Mouse (Mus musculus): ENCODE measurements around the gene Pop7. TPM values are rescaled to one million over a fixed set of nuclear protein-coding genes. Genes with fewer than 3 reads are reported as not detected.

The Pop7 gene
- polyA plus RNA-seq, 1 experiment from 2014 or later = 48.1 TPM

- no peak overlapping the region for H3K27ac ChIP-seq (ENCODE audit: low read length)
- ATAC-seq (ENCODE audit: insufficient read depth, low FRiP score) = no peak
- WGBS = 75% methylated on average over 9 of the region's 9 CpGs
These were observed 33.0 kb upstream of the Pop7 start for GRCm38 (mm10) chr5:137535318-137535717.

DNA sequence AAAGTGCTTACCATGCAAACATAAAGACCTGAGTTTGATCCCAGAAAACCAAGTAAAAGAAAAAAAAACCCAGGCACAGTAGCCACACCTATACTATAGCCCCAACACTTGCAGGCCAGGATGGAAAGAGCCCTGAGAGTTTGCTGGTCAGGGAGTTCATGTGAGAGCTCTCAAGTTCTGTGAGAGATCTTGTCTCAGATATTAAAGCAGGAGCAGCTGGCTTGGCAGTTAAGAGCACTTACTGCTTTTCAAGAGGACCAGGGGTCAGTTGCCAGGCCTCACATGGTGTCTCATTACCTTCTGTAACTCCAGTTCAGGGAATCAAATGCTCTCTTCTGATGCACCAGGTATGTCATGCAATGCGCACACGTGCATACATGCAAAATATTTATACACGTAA, 32.4 kb upstream of the Pop7 start:
- Histone ChIP-seq H3K27ac (ENCODE audit: low read length) (no peak overlapping the region), H3K36me3 (ENCODE audit: control insufficient read depth, insufficient read depth, low read length) (no peaks in the 10 kb centered on the region), H3K27me3 (ENCODE audit: control insufficient read depth, insufficient read depth, low read length) (no peaks in the 10 kb centered on the region), H3K9ac (ENCODE audit: low read length) (no peak overlapping the region), H3K4me2 (ENCODE audit: low read depth, low read length) (no peak overlapping the region), H3K4me1 (ENCODE audit: control insufficient read depth, insufficient read depth, low read length) (peaks cover 13% of the 10 kb centered on the region), H3K4me3 (replicated peaks; ENCODE audit: low read length) (no peak overlapping the region), H3K9me3 (replicated peaks; ENCODE audit: control insufficient read depth, low read length) (no peaks in the 10 kb centered on the region)
- WGBS = 90% methylated on average over 3 of the region's 3 CpGs
- ATAC-seq (ENCODE audit: insufficient read depth, low FRiP score) = no peak

More at GRCm38 (mm10) chr5:137535318-137535717, 33.0 kb upstream of the Pop7 start:
- H3K27me3 ChIP-seq (ENCODE audit: control insufficient read depth, insufficient read depth, low read length) = no peaks in the 10 kb centered on the region
- H3K4me3 ChIP-seq (replicated peaks; ENCODE audit: low read length) = no peak overlapping the region
- H3K4me1 ChIP-seq (ENCODE audit: control insufficient read depth, insufficient read depth, low read length) = peaks cover 9% of the 10 kb centered on the region
- no peak overlapping the region for H3K4me2 ChIP-seq (ENCODE audit: low read depth, low read length)
- H3K36me3 ChIP-seq (ENCODE audit: control insufficient read depth, insufficient read depth, low read length) = no peaks in the 10 kb centered on the region
- H3K9me3 ChIP-seq (replicated peaks; ENCODE audit: control insufficient read depth, low read length) = no peaks in the 10 kb centered on the region
- no peak overlapping the region for H3K9ac ChIP-seq (ENCODE audit: low read length)

GRCm38 (mm10) chr5:137533117-137533827, 31.0 kb upstream of the Pop7 start, which contains the start of the genes Epo and Gnb2:
Epo (minus strand) TSS chr5:137533242.
Gnb2 (minus strand) TSS chr5:137533510.
- 0% methylated on average over 40 of the region's 40 CpGs for WGBS
- peak; percentile 83 for ATAC-seq (ENCODE audit: insufficient read depth, low FRiP score)
- Histone ChIP-seq H3K27me3 (ENCODE audit: control insufficient read depth, insufficient read depth, low read length) (no peaks in the 10 kb centered on the region), H3K27ac (ENCODE audit: low read length) (peak within 1 kb of the TSS; percentile 83), H3K36me3 (ENCODE audit: control insufficient read depth, insufficient read depth, low read length) (peaks cover 4% of the 10 kb centered on the region; the same call in 1 of the 2 replicates), H3K4me1 (ENCODE audit: control insufficient read depth, insufficient read depth, low read length) (peaks cover 13% of the 10 kb centered on the region), H3K4me2 (ENCODE audit: low read depth, low read length) (peak within 1 kb of the TSS; percentile 93), H3K9me3 (replicated peaks; ENCODE audit: control insufficient read depth, low read length) (no peaks in the 10 kb centered on the region), H3K9ac (ENCODE audit: low read length) (peak within 1 kb of the TSS; percentile 94), H3K4me3 (replicated peaks; ENCODE audit: low read length) (peak within 1 kb of the TSS; percentile 92)

GRCm38 (mm10) chr5:137532808-137533116, 30.4 kb upstream of the Pop7 start:
- WGBS = 0% methylated on average over 12 of the region's 12 CpGs
- ATAC-seq (ENCODE audit: insufficient read depth, low FRiP score) = peak; percentile 31; the same call in 1 of the 2 replicates
- Histone ChIP-seq H3K4me3 (replicated peaks; ENCODE audit: low read length) (peak overlapping the region; percentile 92), H3K36me3 (ENCODE audit: control insufficient read depth, insufficient read depth, low read length) (peaks cover 6% of the 10 kb centered on the region; the same call in 1 of the 2 replicates), H3K27me3 (ENCODE audit: control insufficient read depth, insufficient read depth, low read length) (no peaks in the 10 kb centered on the region), H3K9ac (ENCODE audit: low read length) (peak overlapping the region; percentile 94), H3K4me1 (ENCODE audit: control insufficient read depth, insufficient read depth, low read length) (peaks cover 13% of the 10 kb centered on the region), H3K4me2 (ENCODE audit: low read depth, low read length) (peak overlapping the region; percentile 93), H3K9me3 (replicated peaks; ENCODE audit: control insufficient read depth, low read length) (no peaks in the 10 kb centered on the region), H3K27ac (ENCODE audit: low read length) (peak overlapping the region; percentile 83)

- no peaks in the 10 kb centered on the region for H3K9me3 ChIP-seq (replicated peaks; ENCODE audit: control insufficient read depth, low read length)
- no peak for ATAC-seq (ENCODE audit: insufficient read depth, low FRiP score)
- WGBS = under 1% methylated on average over 19 of the region's 19 CpGs
These were observed 30.0 kb upstream of the Pop7 start for GRCm38 (mm10) chr5:137532131-137532807.

GRCm38 (mm10) chr5:137531414-137532130, 29.3 kb upstream of the Pop7 start:
- ATAC-seq (ENCODE audit: insufficient read depth, low FRiP score) = peak; percentile 0; the same call in 1 of the 2 replicates
- peak overlapping the region; percentile 92 for H3K4me3 ChIP-seq (replicated peaks; ENCODE audit: low read length)

More at GRCm38 (mm10) chr5:137532131-137532807, 30.0 kb upstream of the Pop7 start:
- peaks cover 16% of the 10 kb centered on the region for H3K4me1 ChIP-seq (ENCODE audit: control insufficient read depth, insufficient read depth, low read length)
- H3K36me3 ChIP-seq (ENCODE audit: control insufficient read depth, insufficient read depth, low read length) = peaks cover 8% of the 10 kb centered on the region; the same call in 1 of the 2 replicates
- H3K27ac ChIP-seq (ENCODE audit: low read length) = peak overlapping the region; percentile 83
- peak overlapping the region; percentile 93 for H3K4me2 ChIP-seq (ENCODE audit: low read depth, low read length)
- H3K9ac ChIP-seq (ENCODE audit: low read length) = peak overlapping the region; percentile 94
- H3K4me3 ChIP-seq (replicated peaks; ENCODE audit: low read length) = peak overlapping the region; percentile 92
- no peaks in the 10 kb centered on the region for H3K27me3 ChIP-seq (ENCODE audit: control insufficient read depth, insufficient read depth, low read length)

DNA sequence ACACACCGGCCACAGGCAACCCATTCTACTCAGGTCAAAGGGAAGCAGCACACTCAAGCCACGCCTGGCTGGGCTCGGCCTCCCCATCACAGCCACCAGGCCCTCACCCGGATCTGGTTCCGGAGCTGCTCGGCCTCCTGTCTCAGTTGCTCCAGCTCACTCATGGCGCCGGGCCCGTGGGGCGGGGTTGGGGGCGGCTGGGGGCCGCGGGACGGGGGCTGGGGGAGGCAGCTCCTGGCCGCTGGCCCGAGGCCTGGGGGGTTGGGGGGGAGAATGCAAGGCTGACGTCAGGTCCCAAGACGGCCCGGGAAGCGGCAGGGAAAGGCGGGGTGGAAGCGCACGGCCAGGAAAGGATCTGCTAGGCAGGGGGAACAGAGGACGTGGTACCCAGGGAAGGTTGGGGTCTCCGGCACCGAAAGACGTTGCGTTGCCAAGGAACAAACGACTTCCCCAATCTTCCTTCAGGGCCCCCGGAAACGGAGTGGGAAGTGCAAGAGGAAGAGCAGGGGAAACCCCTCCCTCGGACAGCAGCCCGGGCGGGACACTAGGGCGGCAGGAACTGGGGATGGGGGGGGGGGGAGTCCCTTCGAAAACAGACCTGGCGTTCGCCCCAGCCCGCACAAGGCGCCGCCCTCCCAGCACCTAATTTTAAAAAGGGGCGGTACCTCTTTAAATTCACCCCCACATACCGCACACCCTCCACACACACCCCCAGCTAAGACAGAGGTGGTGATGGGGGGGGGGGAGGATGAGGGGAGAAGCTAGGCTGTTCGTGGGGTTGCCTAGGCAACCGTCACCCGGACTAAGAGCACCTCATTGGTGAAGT, 28.5 kb upstream of the Pop7 start:
- H3K4me1 ChIP-seq (ENCODE audit: control insufficient read depth, insufficient read depth, low read length) = peaks cover 23% of the 10 kb centered on the region
- peak; percentile 35 for ATAC-seq (ENCODE audit: insufficient read depth, low FRiP score)
- WGBS = 1% methylated on average over 45 of the region's 46 CpGs
- peaks cover 8% of the 10 kb centered on the region; the same call in 1 of the 2 replicates for H3K36me3 ChIP-seq (ENCODE audit: control insufficient read depth, insufficient read depth, low read length)
- H3K9ac ChIP-seq (ENCODE audit: low read length) = peak overlapping the region; percentile 94
- peak overlapping the region; percentile 93 for H3K4me2 ChIP-seq (ENCODE audit: low read depth, low read length)
- peak overlapping the region; percentile 92 for H3K4me3 ChIP-seq (replicated peaks; ENCODE audit: low read length)
- H3K27me3 ChIP-seq (ENCODE audit: control insufficient read depth, insufficient read depth, low read length) = no peaks in the 10 kb centered on the region
- H3K27ac ChIP-seq (ENCODE audit: low read length) = peak overlapping the region; percentile 83
- H3K9me3 ChIP-seq (replicated peaks; ENCODE audit: control insufficient read depth, low read length) = no peaks in the 10 kb centered on the region

More at GRCm38 (mm10) chr5:137531414-137532130, 29.3 kb upstream of the Pop7 start:
- Histone ChIP-seq H3K36me3 (ENCODE audit: control insufficient read depth, insufficient read depth, low read length) (peaks cover 8% of the 10 kb centered on the region; the same call in 1 of the 2 replicates), H3K27me3 (ENCODE audit: control insufficient read depth, insufficient read depth, low read length) (no peaks in the 10 kb centered on the region), H3K4me2 (ENCODE audit: low read depth, low read length) (peak overlapping the region; percentile 93), H3K4me1 (ENCODE audit: control insufficient read depth, insufficient read depth, low read length) (peaks cover 19% of the 10 kb centered on the region), H3K27ac (ENCODE audit: low read length) (peak overlapping the region; percentile 83), H3K9ac (ENCODE audit: low read length) (peak overlapping the region; percentile 94), H3K9me3 (replicated peaks; ENCODE audit: control insufficient read depth, low read length) (no peaks in the 10 kb centered on the region)
- under 1% methylated on average over 51 of the region's 51 CpGs for WGBS

- ATAC-seq (ENCODE audit: insufficient read depth, low FRiP score) = no peak
- WGBS = 72% methylated on average over 8 of the region's 8 CpGs
- peak overlapping the region; percentile 93 for H3K4me2 ChIP-seq (ENCODE audit: low read depth, low read length)
- H3K9ac ChIP-seq (ENCODE audit: low read length) = peak overlapping the region; percentile 94
- H3K36me3 ChIP-seq (ENCODE audit: control insufficient read depth, insufficient read depth, low read length) = peaks cover 8% of the 10 kb centered on the region
- peaks cover 23% of the 10 kb centered on the region for H3K4me1 ChIP-seq (ENCODE audit: control insufficient read depth, insufficient read depth, low read length)
- H3K4me3 ChIP-seq (replicated peaks; ENCODE audit: low read length) = peak overlapping the region; percentile 92
- H3K9me3 ChIP-seq (replicated peaks; ENCODE audit: control insufficient read depth, low read length) = no peaks in the 10 kb centered on the region
- peak overlapping the region; percentile 83 for H3K27ac ChIP-seq (ENCODE audit: low read length)
- H3K27me3 ChIP-seq (ENCODE audit: control insufficient read depth, insufficient read depth, low read length) = no peaks in the 10 kb centered on the region
These were observed 27.8 kb upstream of the Pop7 start for GRCm38 (mm10) chr5:137530075-137530474.
